Mouse (Mus musculus): Measurements from ENCODE around the gene Taf6. TPM values are rescaled to one million over a fixed set of nuclear protein-coding genes. Genes with fewer than 3 reads are reported as not detected.

The Taf6 gene
- 80.9 and 109 TPM in 2 replicates for polyA plus RNA-seq (2014; fragmentation: Nextera tagmentation; extraction: Ambion mirVana)

- ATAC-seq (ENCODE audit: low FRiP score, low TSS enrichment), result peak; percentile 84
- WGBS, result under 1% methylated on average over 31 of the region's 31 CpGs
- peaks cover 32% of the 10 kb centered on the region for H3K36me3 ChIP-seq (ENCODE audit: control insufficient read depth, insufficient read depth, low read length)
Measured at GRCm38 (mm10) chr5:138186950-138187638, at the start of gene Taf6, which contains the start of gene Cnpy4. Gene Taf6 (minus strand): TSS chr5:138187451. Gene Cnpy4 (plus strand): TSS chr5:138187485.

GRCm38 (mm10) chr5:138234224-138234623, 47.0 kb upstream of the Taf6 start:
- no peaks in the 10 kb centered on the region for H3K27me3 ChIP-seq (ENCODE audit: control insufficient read depth, insufficient read depth, low read length)
- peak overlapping the region; percentile 80 for H3K27ac ChIP-seq (ENCODE audit: low read depth, low read length)
- no peak overlapping the region for H3K9ac ChIP-seq (ENCODE audit: low read depth, low read length)
- no peaks in the 10 kb centered on the region for H3K36me3 ChIP-seq (ENCODE audit: control insufficient read depth, insufficient read depth, low read length)
- no peaks in the 10 kb centered on the region for H3K9me3 ChIP-seq (ENCODE audit: control insufficient read depth, low read length)
- ATAC-seq (ENCODE audit: low FRiP score, low TSS enrichment), result no peak
- H3K4me3 ChIP-seq (ENCODE audit: low read length), result no peak overlapping the region
- no peak overlapping the region for H3K4me2 ChIP-seq (replicated peaks; ENCODE audit: low read depth, low read length)
- no peaks in the 10 kb centered on the region for H3K4me1 ChIP-seq (ENCODE audit: control insufficient read depth, insufficient read depth, low read length)

More at GRCm38 (mm10) chr5:138186950-138187638, at the start of gene Taf6, which contains the start of gene Cnpy4:
- H3K9ac ChIP-seq (ENCODE audit: low read depth, low read length), result peak within 1 kb of the TSS; percentile 80
- H3K9me3 ChIP-seq (ENCODE audit: control insufficient read depth, low read length), result no peaks in the 10 kb centered on the region
- no peaks in the 10 kb centered on the region for H3K27me3 ChIP-seq (ENCODE audit: control insufficient read depth, insufficient read depth, low read length)
- H3K4me3 ChIP-seq (ENCODE audit: low read length), result peak within 1 kb of the TSS; percentile 59
- H3K4me2 ChIP-seq (replicated peaks; ENCODE audit: low read depth, low read length), result peak within 1 kb of the TSS; percentile 80
- H3K4me1 ChIP-seq (ENCODE audit: control insufficient read depth, insufficient read depth, low read length), result peaks cover 5% of the 10 kb centered on the region
- peak within 1 kb of the TSS; percentile 53; the same call in 1 of the 2 replicates for H3K27ac ChIP-seq (ENCODE audit: low read depth, low read length)

DNA sequence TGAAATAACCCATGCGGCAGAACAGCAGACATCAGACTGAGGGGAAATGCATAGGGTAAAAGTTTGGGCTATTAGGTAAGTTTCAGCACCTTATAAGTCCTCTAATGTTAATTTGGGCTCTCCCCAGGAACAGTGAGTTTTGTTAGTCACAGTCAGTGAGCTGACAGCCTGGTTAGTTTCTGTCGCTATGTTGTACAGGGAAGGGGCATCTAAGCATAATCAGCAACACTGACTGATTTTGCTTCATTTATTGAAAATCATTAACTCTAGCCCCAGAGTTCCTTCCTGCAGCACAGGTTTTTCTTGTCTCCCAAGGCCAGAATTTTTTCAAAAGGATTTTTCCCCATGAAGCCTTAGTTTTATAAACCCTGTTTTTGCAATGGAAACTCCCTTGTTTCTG, 46.5 kb upstream of the Taf6 start:
- Histone ChIP-seq H3K4me3 (ENCODE audit: low read length) (no peak overlapping the region), H3K27ac (ENCODE audit: low read depth, low read length) (peak overlapping the region; percentile 80; the same call in 1 of the 2 replicates), H3K36me3 (ENCODE audit: control insufficient read depth, insufficient read depth, low read length) (no peaks in the 10 kb centered on the region), H3K9me3 (ENCODE audit: control insufficient read depth, low read length) (no peaks in the 10 kb centered on the region), H3K4me1 (ENCODE audit: control insufficient read depth, insufficient read depth, low read length) (no peaks in the 10 kb centered on the region), H3K27me3 (ENCODE audit: control insufficient read depth, insufficient read depth, low read length) (no peaks in the 10 kb centered on the region), H3K4me2 (replicated peaks; ENCODE audit: low read depth, low read length) (no peak overlapping the region), H3K9ac (ENCODE audit: low read depth, low read length) (no peak overlapping the region)
- no peak for ATAC-seq (ENCODE audit: low FRiP score, low TSS enrichment)
- 78% methylated on average over 2 of the region's 2 CpGs for WGBS

DNA sequence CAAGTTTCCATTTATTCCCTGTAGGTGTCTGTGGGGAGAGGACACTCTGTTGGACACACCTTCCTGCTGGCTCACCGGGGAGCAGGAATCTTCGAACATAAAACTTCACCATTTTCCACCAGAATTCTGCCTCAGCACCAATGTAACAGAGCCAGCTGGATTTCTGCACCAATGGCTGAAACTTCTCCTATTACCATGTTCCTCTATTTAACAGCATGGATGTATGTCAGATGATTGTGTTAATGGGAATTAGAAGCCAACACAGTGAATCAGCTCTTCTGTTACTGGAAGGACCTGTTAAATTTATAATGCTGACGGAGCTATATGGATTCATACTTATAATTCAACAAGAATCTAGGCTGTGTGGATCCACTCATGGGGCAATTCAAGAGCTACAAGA, 42.3 kb upstream of the Taf6 start:
- no peak overlapping the region for H3K4me3 ChIP-seq (ENCODE audit: low read length)
- WGBS, result 91% methylated on average over 3 of the region's 3 CpGs
- ATAC-seq (ENCODE audit: low FRiP score, low TSS enrichment), result no peak
- no peak overlapping the region for H3K9ac ChIP-seq (ENCODE audit: low read depth, low read length)
- no peak overlapping the region for H3K27ac ChIP-seq (ENCODE audit: low read depth, low read length)
- no peaks in the 10 kb centered on the region for H3K4me1 ChIP-seq (ENCODE audit: control insufficient read depth, insufficient read depth, low read length)
- H3K36me3 ChIP-seq (ENCODE audit: control insufficient read depth, insufficient read depth, low read length), result no peaks in the 10 kb centered on the region
- H3K4me2 ChIP-seq (replicated peaks; ENCODE audit: low read depth, low read length), result no peak overlapping the region
- no peaks in the 10 kb centered on the region for H3K27me3 ChIP-seq (ENCODE audit: control insufficient read depth, insufficient read depth, low read length)
- no peaks in the 10 kb centered on the region for H3K9me3 ChIP-seq (ENCODE audit: control insufficient read depth, low read length)

- Histone ChIP-seq H3K4me1 (ENCODE audit: control insufficient read depth, insufficient read depth, low read length) (no peaks in the 10 kb centered on the region), H3K27me3 (ENCODE audit: control insufficient read depth, insufficient read depth, low read length) (no peaks in the 10 kb centered on the region), H3K4me2 (replicated peaks; ENCODE audit: low read depth, low read length) (no peak overlapping the region), H3K9me3 (ENCODE audit: control insufficient read depth, low read length) (no peaks in the 10 kb centered on the region), H3K36me3 (ENCODE audit: control insufficient read depth, insufficient read depth, low read length) (no peaks in the 10 kb centered on the region), H3K27ac (ENCODE audit: low read depth, low read length) (no peak overlapping the region), H3K9ac (ENCODE audit: low read depth, low read length) (no peak overlapping the region), H3K4me3 (ENCODE audit: low read length) (no peak overlapping the region)
- WGBS, result 63% methylated on average over 3 of the region's 3 CpGs
- no peak for ATAC-seq (ENCODE audit: low FRiP score, low TSS enrichment)
Measured at GRCm38 (mm10) chr5:138228026-138228425, 40.8 kb upstream of the Taf6 start.

GRCm38 (mm10) chr5:138227367-138227766, 40.1 kb upstream of the Taf6 start:
- H3K4me3 ChIP-seq (ENCODE audit: low read length), result no peak overlapping the region
- no peaks in the 10 kb centered on the region for H3K4me1 ChIP-seq (ENCODE audit: control insufficient read depth, insufficient read depth, low read length)
- H3K9me3 ChIP-seq (ENCODE audit: control insufficient read depth, low read length), result no peaks in the 10 kb centered on the region
- no peaks in the 10 kb centered on the region for H3K27me3 ChIP-seq (ENCODE audit: control insufficient read depth, insufficient read depth, low read length)
- H3K4me2 ChIP-seq (replicated peaks; ENCODE audit: low read depth, low read length), result no peak overlapping the region
- 78% methylated on average over 2 of the region's 2 CpGs for WGBS
- H3K27ac ChIP-seq (ENCODE audit: low read depth, low read length), result no peak overlapping the region
- no peak for ATAC-seq (ENCODE audit: low FRiP score, low TSS enrichment)
- H3K9ac ChIP-seq (ENCODE audit: low read depth, low read length), result no peak overlapping the region
- H3K36me3 ChIP-seq (ENCODE audit: control insufficient read depth, insufficient read depth, low read length), result no peaks in the 10 kb centered on the region

- no peak for ATAC-seq (ENCODE audit: low FRiP score, low TSS enrichment)
- H3K4me2 ChIP-seq (replicated peaks; ENCODE audit: low read depth, low read length), result no peak overlapping the region
- H3K27me3 ChIP-seq (ENCODE audit: control insufficient read depth, insufficient read depth, low read length), result no peaks in the 10 kb centered on the region
- no peak overlapping the region for H3K27ac ChIP-seq (ENCODE audit: low read depth, low read length)
- H3K9me3 ChIP-seq (ENCODE audit: control insufficient read depth, low read length), result no peaks in the 10 kb centered on the region
- no peak overlapping the region for H3K9ac ChIP-seq (ENCODE audit: low read depth, low read length)
- H3K4me1 ChIP-seq (ENCODE audit: control insufficient read depth, insufficient read depth, low read length), result no peaks in the 10 kb centered on the region
- WGBS, result 73% methylated on average over 4 of the region's 4 CpGs
- no peaks in the 10 kb centered on the region for H3K36me3 ChIP-seq (ENCODE audit: control insufficient read depth, insufficient read depth, low read length)
- H3K4me3 ChIP-seq (ENCODE audit: low read length), result no peak overlapping the region
Measured at GRCm38 (mm10) chr5:138226491-138226890, 39.2 kb upstream of the Taf6 start.

DNA sequence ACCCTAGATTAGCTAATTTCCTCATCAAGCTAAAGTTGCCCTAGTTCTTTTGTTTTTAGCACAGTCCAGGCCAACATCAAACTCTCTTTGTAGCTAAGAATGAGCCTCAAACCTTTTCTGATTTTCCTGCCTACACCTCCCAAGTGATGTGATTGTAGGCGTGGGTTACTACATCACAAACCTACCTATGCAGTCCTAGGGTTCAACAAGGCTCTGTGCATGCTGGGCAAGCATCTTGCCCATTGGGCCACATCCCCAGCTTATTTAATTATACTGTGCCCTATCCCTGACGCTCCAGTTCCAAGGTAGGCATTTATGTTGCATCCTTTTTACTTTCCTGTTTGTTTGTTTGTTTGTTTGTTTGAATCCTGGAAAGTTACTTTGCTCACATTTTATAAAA, 38.4 kb upstream of the Taf6 start, which contains the start of gene Nxpe5:
Gene Nxpe5, plus strand, starts transcription at position 199 of the 400 bp plus-strand sequence.
- no peaks in the 10 kb centered on the region for H3K36me3 ChIP-seq (ENCODE audit: control insufficient read depth, insufficient read depth, low read length)
- WGBS, result 51% methylated on average over 2 of the region's 2 CpGs
- H3K27me3 ChIP-seq (ENCODE audit: control insufficient read depth, insufficient read depth, low read length), result no peaks in the 10 kb centered on the region
- H3K4me2 ChIP-seq (replicated peaks; ENCODE audit: low read depth, low read length), result no peak within 1 kb of the TSS
- no peaks in the 10 kb centered on the region for H3K9me3 ChIP-seq (ENCODE audit: control insufficient read depth, low read length)
- H3K9ac ChIP-seq (ENCODE audit: low read depth, low read length), result no peak within 1 kb of the TSS
- H3K4me3 ChIP-seq (ENCODE audit: low read length), result no peak within 1 kb of the TSS
- no peak within 1 kb of the TSS for H3K27ac ChIP-seq (ENCODE audit: low read depth, low read length)
- no peaks in the 10 kb centered on the region for H3K4me1 ChIP-seq (ENCODE audit: control insufficient read depth, insufficient read depth, low read length)
- ATAC-seq (ENCODE audit: low FRiP score, low TSS enrichment), result no peak

- Histone ChIP-seq H3K27ac (ENCODE audit: low read depth, low read length) (no peak overlapping the region), H3K4me1 (ENCODE audit: control insufficient read depth, insufficient read depth, low read length) (no peaks in the 10 kb centered on the region), H3K9ac (ENCODE audit: low read depth, low read length) (no peak overlapping the region), H3K27me3 (ENCODE audit: control insufficient read depth, insufficient read depth, low read length) (no peaks in the 10 kb centered on the region), H3K9me3 (ENCODE audit: control insufficient read depth, low read length) (no peaks in the 10 kb centered on the region), H3K36me3 (ENCODE audit: control insufficient read depth, insufficient read depth, low read length) (no peaks in the 10 kb centered on the region), H3K4me3 (ENCODE audit: low read length) (no peak overlapping the region), H3K4me2 (replicated peaks; ENCODE audit: low read depth, low read length) (no peak overlapping the region)
- ATAC-seq (ENCODE audit: low FRiP score, low TSS enrichment), result no peak
- 56% methylated on average over 3 of the region's 3 CpGs for WGBS
Measured at GRCm38 (mm10) chr5:138223287-138223686, 36.0 kb upstream of the Taf6 start.
